Mouse (Mus musculus) neural tube, embryonic 11.5 days (tissue): ENCODE results near the gene Cpe. TPM values are rescaled to one million over a fixed set of nuclear protein-coding genes. Genes with fewer than 3 reads are reported as not detected.
"Not testable (repeated sequence)": the region's sequence is repeated elsewhere in the genome, so short reads cannot be mapped to it uniquely, and the experiment has no call there.

Source experiments
- ATAC-seq: fragments of 200-750 bp; cut with Nextera tagmentation; 2 replicates; pipeline ENCODE4 v1.8.0; 2017; ENCODE audit warnings: moderate number of reproducible peaks, mild to moderate bottlenecking, moderate TSS enrichment, moderate library complexity; ENCODE audit not compliant: insufficient read depth, low FRiP score, low TSS enrichment
- DNase-seq: peaks from one replicate; pipeline ENCODE4 v3.0.0-alpha.2; 2015; ENCODE audit warnings: low spot score
- H3K27ac ChIP-seq: fragments of 300-500 bp; sonication (generic); 2 replicates; pipeline ENCODE4 v1.5.1; 2014; ENCODE audit warnings: low read depth, mild to moderate bottlenecking, low read length
- H3K27me3 ChIP-seq: fragments of 300-500 bp; sonication (generic); 2 replicates; pipeline ENCODE4 v1.6.1; 2014; ENCODE audit warnings: mild to moderate bottlenecking, low read length, mixed read lengths; ENCODE audit not compliant: control insufficient read depth, insufficient read depth
- H3K36me3 ChIP-seq: fragments of 300-500 bp; sonication (generic); 2 replicates; pipeline ENCODE4 v1.6.1; 2014; ENCODE audit warnings: mild to moderate bottlenecking, low read length, moderate library complexity, mixed read lengths; ENCODE audit not compliant: control insufficient read depth, insufficient read depth
- H3K4me1 ChIP-seq: fragments of 300-500 bp; sonication (generic); 2 replicates; pipeline ENCODE4 v1.6.1; 2014; ENCODE audit warnings: low read length, mixed read lengths; ENCODE audit not compliant: control insufficient read depth, insufficient read depth
- H3K4me2 ChIP-seq: fragments of 300-500 bp; sonication (generic); 2 replicates; pipeline ENCODE4 v1.6.1; 2014; ENCODE audit warnings: low read depth, mild to moderate bottlenecking, moderate library complexity
- H3K4me3 ChIP-seq: fragments of 300-500 bp; sonication (generic); 2 replicates; pipeline ENCODE4 v1.5.1; 2014; ENCODE audit warnings: low read depth, low read length
- H3K9ac ChIP-seq: fragments of 300-500 bp; sonication (generic); 2 replicates; pipeline ENCODE4 v1.6.1; 2014; ENCODE audit warnings: mild to moderate bottlenecking, low read length
- H3K9me3 ChIP-seq: fragments of 300-500 bp; sonication (generic); 2 replicates; pipeline ENCODE4 v1.6.1; 2016; ENCODE audit warnings: low read length; ENCODE audit not compliant: control insufficient read depth
- WGBS: fragments of 180-500 bp; shearing (Covaris S2); extraction: QIAGEN DNeasy Blood & Tissue Kit; methylation state at CpG from one replicate; pipeline ENCODE4 v1.1.7; 2014; 5-methylcytosine and 5-hydroxymethylcytosine counted together
- polyA plus RNA-seq: library from polyadenylated mRNA; unstranded; fragments of >200 nt; fragmentation: Nextera tagmentation; extraction: Ambion mirVana; gene quantifications from 2 replicates; pipeline ENCODE4 v1.2.1, GENCODE M21; 2014

Cpe gene
- polyA plus RNA-seq, 1 experiment from 2014 or later: 271 TPM

GRCm38 (mm10) chr8:64690306-64690705 lies 2.5 kb downstream of the Cpe start:
- Histone ChIP-seq H3K27me3 (no peaks in the 10 kb centered on the region), H3K4me1 (0 out of 2 replicates have a peak, but pooled peaks cover 2% of the 10 kb centered on the region), H3K36me3 (no peaks in the 10 kb centered on the region), H3K4me3 (no peak overlapping the region), H3K27ac (no peak overlapping the region), H3K9me3 (no peaks in the 10 kb centered on the region), H3K4me2 (no peak overlapping the region), H3K9ac (no peak overlapping the region)
- 81% methylated on average over 6 of the region's 6 CpGs for WGBS
- DNase-seq: no peak
- no peak for ATAC-seq

DNA sequence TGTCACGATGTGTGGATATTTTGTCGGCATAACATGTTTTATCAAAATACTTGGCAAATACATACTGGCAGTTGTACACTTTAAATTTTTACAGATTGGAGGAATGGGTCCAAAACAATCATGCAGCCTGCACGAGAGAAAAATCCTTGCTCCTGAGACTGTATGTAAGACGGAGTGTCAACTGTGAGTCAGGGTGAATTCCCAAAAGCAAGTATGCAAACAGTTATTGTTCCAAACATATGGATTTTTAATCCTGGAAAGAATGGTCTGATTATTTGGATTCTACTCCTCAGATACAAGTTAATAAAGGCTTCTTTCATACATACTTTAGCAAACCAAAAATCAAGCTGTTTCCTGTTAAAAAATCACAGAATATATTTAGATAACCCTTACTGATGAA lies 4.1 kb downstream of the Cpe start:
- H3K9ac ChIP-seq: no peak overlapping the region
- ATAC-seq (no peak), DNase-seq (no peak)
- no peak overlapping the region for H3K27ac ChIP-seq
- no peak overlapping the region for H3K4me3 ChIP-seq
- WGBS: 80% methylated on average over 4 of the region's 4 CpGs
- H3K27me3 ChIP-seq: no peaks in the 10 kb centered on the region
- no peak overlapping the region for H3K4me2 ChIP-seq
- 0 out of 2 replicates have a peak, but pooled peaks cover 2% of the 10 kb centered on the region for H3K4me1 ChIP-seq
- H3K9me3 ChIP-seq: no peaks in the 10 kb centered on the region
- H3K36me3 ChIP-seq: no peaks in the 10 kb centered on the region

GRCm38 (mm10) chr8:64688161-64688560 lies 4.7 kb downstream of the Cpe start:
- ATAC-seq (no peak), DNase-seq (no peak)
- Histone ChIP-seq H3K36me3 (no peaks in the 10 kb centered on the region), H3K4me1 (0 out of 2 replicates have a peak, but pooled peaks cover 2% of the 10 kb centered on the region), H3K27me3 (no peaks in the 10 kb centered on the region), H3K4me3 (no peak overlapping the region), H3K27ac (no peak overlapping the region), H3K9ac (no peak overlapping the region), H3K9me3 (no peaks in the 10 kb centered on the region), H3K4me2 (no peak overlapping the region)
- 85% methylated on average over 3 of the region's 3 CpGs for WGBS

- ATAC-seq (no peak), DNase-seq (no peak)
- H3K4me3 ChIP-seq: no peak overlapping the region
- WGBS: 82% methylated on average over 3 of the region's 3 CpGs
- H3K4me1 ChIP-seq: no peaks in the 10 kb centered on the region
- H3K9me3 ChIP-seq: no peaks in the 10 kb centered on the region
- no peak overlapping the region for H3K27ac ChIP-seq
- no peak overlapping the region for H3K9ac ChIP-seq
- no peak overlapping the region for H3K4me2 ChIP-seq
- H3K36me3 ChIP-seq: no peaks in the 10 kb centered on the region
- no peaks in the 10 kb centered on the region for H3K27me3 ChIP-seq
These were observed 10.4 kb downstream of the Cpe start for GRCm38 (mm10) chr8:64682501-64682900.

GRCm38 (mm10) chr8:64676381-64676780 lies 16.5 kb downstream of the Cpe start:
- H3K27ac ChIP-seq: no peak overlapping the region
- 77% methylated on average over 2 of the region's 2 CpGs for WGBS
- H3K4me3 ChIP-seq: no peak overlapping the region
- ATAC-seq (no peak), DNase-seq (no peak)
- H3K36me3 ChIP-seq: no peaks in the 10 kb centered on the region
- no peaks in the 10 kb centered on the region for H3K9me3 ChIP-seq
- no peaks in the 10 kb centered on the region for H3K27me3 ChIP-seq
- H3K9ac ChIP-seq: no peak overlapping the region
- no peak overlapping the region for H3K4me2 ChIP-seq
- H3K4me1 ChIP-seq: no peaks in the 10 kb centered on the region

DNA sequence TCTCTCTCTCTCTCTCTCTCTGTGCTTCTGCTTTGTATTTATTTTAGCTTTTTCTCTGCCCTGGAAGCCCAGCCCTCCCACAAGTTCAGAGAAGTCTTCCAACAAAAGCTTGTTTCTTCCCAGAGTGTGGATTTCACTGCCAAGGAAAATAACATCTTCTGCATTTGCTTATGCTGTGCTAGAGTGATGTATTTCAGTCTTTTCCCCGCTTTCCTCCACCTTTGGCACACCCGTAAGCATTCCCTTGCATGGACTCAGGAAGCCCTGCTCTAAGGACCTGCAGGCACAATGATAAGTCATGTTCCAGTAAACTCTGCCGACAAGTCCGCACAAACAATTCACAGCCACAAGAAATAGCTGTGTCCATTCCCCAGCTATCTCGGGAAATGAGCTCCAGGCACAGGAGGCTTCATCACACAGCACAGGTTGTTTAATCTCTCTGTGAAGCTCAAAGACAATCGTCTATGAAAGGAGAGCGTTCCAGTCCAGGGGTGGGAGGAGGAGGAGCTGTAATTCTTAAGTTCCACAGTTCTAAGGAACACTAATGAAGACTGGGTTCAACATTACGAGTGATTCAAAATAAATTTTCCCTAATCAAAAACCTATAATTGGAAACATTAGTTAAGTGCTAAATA lies 17.8 kb downstream of the Cpe start:
- Histone ChIP-seq H3K9me3 (no peaks in the 10 kb centered on the region), H3K4me2 (no peak overlapping the region), H3K27me3 (no peaks in the 10 kb centered on the region), H3K4me3 (no peak overlapping the region), H3K4me1 (no peaks in the 10 kb centered on the region), H3K9ac (no peak overlapping the region), H3K36me3 (no peaks in the 10 kb centered on the region), H3K27ac (no peak overlapping the region)
- ATAC-seq: no peak
- 82% methylated on average over 8 of the region's 8 CpGs for WGBS
- DNase-seq: no peak

DNA sequence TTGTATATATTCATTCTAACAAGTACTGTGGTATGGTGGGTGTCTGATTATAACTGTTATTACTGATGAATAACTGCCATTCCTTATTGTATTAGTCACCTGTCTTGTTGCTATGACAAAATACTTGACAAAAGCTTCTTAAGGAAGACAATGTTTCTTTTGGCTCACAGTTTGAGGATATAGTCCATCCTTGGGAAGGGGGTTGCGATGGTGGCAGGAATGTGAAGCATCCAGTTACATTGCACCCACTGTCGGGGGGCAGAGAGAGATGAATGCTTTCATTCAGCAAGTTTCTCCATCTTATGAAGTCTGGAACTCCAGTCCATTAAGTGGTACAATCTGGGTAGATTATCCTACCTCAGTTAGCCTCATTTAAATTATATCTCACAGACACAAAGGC lies 19.9 kb downstream of the Cpe start:
- no peak for DNase-seq
- WGBS: 68% methylated on average over 2 of the region's 2 CpGs
- Histone ChIP-seq H3K9ac (no peak overlapping the region), H3K4me2 (no peak overlapping the region), H3K27me3 (no peaks in the 10 kb centered on the region), H3K9me3 (no peaks in the 10 kb centered on the region), H3K36me3 (no peaks in the 10 kb centered on the region), H3K27ac (no peak overlapping the region), H3K4me1 (no peaks in the 10 kb centered on the region), H3K4me3 (no peak overlapping the region)
- ATAC-seq: no peak

DNA sequence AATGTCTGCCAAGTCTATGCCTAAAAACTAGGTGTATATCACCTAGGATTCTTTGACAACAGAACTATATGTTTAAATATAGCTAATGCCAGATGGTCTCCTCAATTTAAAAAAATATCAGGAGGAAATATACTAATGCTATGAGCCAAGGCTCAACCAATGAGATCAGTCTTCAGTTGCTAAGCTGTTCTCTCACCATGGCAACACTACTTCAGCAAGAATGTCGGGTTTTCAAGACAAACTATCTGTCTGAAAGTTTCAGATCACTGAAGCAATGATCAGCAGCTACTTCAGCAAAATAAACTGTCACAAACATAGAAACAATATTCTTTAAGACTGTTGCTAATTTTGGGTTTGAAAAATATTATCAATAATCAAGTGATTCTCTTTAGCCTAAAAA lies 20.9 kb downstream of the Cpe start:
- no peak for ATAC-seq
- H3K27me3 ChIP-seq: no peaks in the 10 kb centered on the region
- DNase-seq: no peak
- H3K27ac ChIP-seq: no peak overlapping the region
- no peak overlapping the region for H3K4me3 ChIP-seq
- no peak overlapping the region for H3K4me2 ChIP-seq
- H3K36me3 ChIP-seq: no peaks in the 10 kb centered on the region
- no peak overlapping the region for H3K9ac ChIP-seq
- H3K4me1 ChIP-seq: no peaks in the 10 kb centered on the region
- no peaks in the 10 kb centered on the region for H3K9me3 ChIP-seq
- WGBS: 33% methylated on average over 1 of the region's 1 CpGs

DNA sequence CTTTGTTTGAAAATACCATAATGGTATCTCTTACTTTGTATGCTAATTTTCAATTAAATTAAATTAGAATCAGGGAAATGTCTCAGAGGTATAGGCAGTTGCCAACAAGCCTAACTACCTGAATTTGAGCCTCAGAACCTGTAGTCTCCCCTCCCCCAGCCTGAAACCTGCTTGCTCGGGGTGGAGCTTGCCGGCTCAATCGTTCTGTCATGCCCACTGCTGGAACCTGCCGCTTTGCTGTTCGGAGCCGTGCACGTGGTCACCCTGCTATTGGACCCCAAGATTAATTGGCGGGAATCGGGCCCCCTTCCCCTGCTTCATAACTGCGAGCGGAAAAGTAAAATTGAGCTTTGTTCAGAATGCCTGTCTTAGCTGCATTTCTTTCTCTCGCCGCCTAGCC lies 26.5 kb downstream of the Cpe start:
- not testable (repeated sequence) for H3K4me2 ChIP-seq, H3K9ac ChIP-seq, H3K4me3 ChIP-seq, ATAC-seq, H3K27ac ChIP-seq, H3K9me3 ChIP-seq, H3K4me1 ChIP-seq, H3K36me3 ChIP-seq, H3K27me3 ChIP-seq, DNase-seq
- 67% methylated on average over 13 of the region's 13 CpGs for WGBS
